ENCODE assay signal across 32 mouse cellular contexts in genomic region chr9:21336491-21336890, GRCm38 (mm10). TPM values are rescaled to one million over a fixed set of nuclear protein-coding genes. Genes with fewer than 3 reads are reported as not detected.
"Had no signal": no experiment of that assay in that cellular context is flagged by ENCODE, and none has a peak within 500 bp of the region (broad histone marks: within the 10 kb centered on the region; RNA-seq: fewer than 3 reads in every experiment).

No protein-coding gene starts in this region.

- H3K4me3 ChIP-seq: limb, embryonic 10.5 days; limb, embryonic 12.5 days; limb, embryonic 13.5 days; limb, embryonic 15.5 days; liver, embryonic 12.5 days; liver, embryonic 13.5 days; liver, embryonic 15.5 days; lung, embryonic 15.5 days; megakaryocyte, embryonic 14.5 days; midbrain, embryonic 10.5 days; midbrain, embryonic 12.5 days; midbrain, embryonic 13.5 days; midbrain, embryonic 15.5 days; neural tube, embryonic 12.5 days had no signal

- H3K4me2 ChIP-seq: limb, embryonic 12.5 days; limb, embryonic 13.5 days; limb, embryonic 15.5 days; liver, embryonic 11.5 days; liver, embryonic 12.5 days; liver, embryonic 13.5 days; liver, embryonic 15.5 days; lung, embryonic 14.5 days; lung, embryonic 15.5 days; midbrain, embryonic 11.5 days; midbrain, embryonic 12.5 days; midbrain, embryonic 13.5 days; midbrain, embryonic 15.5 days; neural tube, embryonic 12.5 days had no signal

- DNase-seq: left cerebral cortex, postnatal 4 days; liver; liver, embryonic 13.5 days; liver, postnatal 0 days; lung, adult 18-20 months; lung, adult 2 months; lung, embryonic 14.5 days; lung, postnatal 10 days; lung, postnatal 14 days; lung, postnatal 36 days; lung, postnatal 4 days; midbrain, embryonic 14.5 days had no signal

- H3K27me3 ChIP-seq: limb, embryonic 13.5 days; limb, embryonic 15.5 days; liver, embryonic 12.5 days; liver, embryonic 13.5 days; liver, embryonic 15.5 days; lung, embryonic 15.5 days; megakaryocyte, embryonic 14.5 days; midbrain, embryonic 12.5 days; midbrain, embryonic 13.5 days; midbrain, embryonic 15.5 days; neural tube, embryonic 12.5 days had no signal

- H3K27ac ChIP-seq: limb, embryonic 10.5 days; limb, embryonic 12.5 days; limb, embryonic 13.5 days; limb, embryonic 15.5 days; liver, embryonic 12.5 days; liver, embryonic 13.5 days; liver, embryonic 14.5 days; liver, embryonic 15.5 days; lung, embryonic 15.5 days; macrophage; midbrain, embryonic 10.5 days; midbrain, embryonic 12.5 days; midbrain, embryonic 13.5 days; midbrain, embryonic 15.5 days; neural tube, embryonic 12.5 days had no signal

- ATAC-seq: liver, embryonic 12.5 days; liver, postnatal 0 days; lung, postnatal 0 days; midbrain, embryonic 13.5 days; midbrain, embryonic 15.5 days; midbrain, embryonic 16.5 days had no signal

- H3K36me3 ChIP-seq: liver, embryonic 13.5 days; liver, embryonic 15.5 days; midbrain, embryonic 12.5 days; midbrain, embryonic 15.5 days had no signal

RNA-seq across cellular contexts. Expression of gene Ap1m2, which starts 24.4 kb away (rescaled TPM):
- total RNA-seq: megakaryocyte-erythroid progenitor cell, adult 5-6 weeks had no signal
- polyA plus RNA-seq: macrophage had no signal
